Mouse (Mus musculus): ENCODE results near the gene Relb. TPM values are rescaled to one million over a fixed set of nuclear protein-coding genes. Genes with fewer than 3 reads are reported as not detected.

Relb gene
- total and polyA plus RNA-seq, 3 experiments: 44.0 to 59.6 (median 58.1) TPM

GRCm38 (mm10) chr7:19610969-19611368 lies 18.3 kb downstream of the Relb start:
- in situ Hi-C loops (cut with MboI; ENCODE audit: low pct_ligation_motif_present, low pct_unique_long_range_greater_than_20kb, low sequenced_read_pairs) (no loop called here), dilution Hi-C loops (cut with MboI; ENCODE audit: extremely low pct_ligation_motif_present, extremely low pct_unique_long_range_greater_than_20kb, low sequenced_read_pairs) (no loop called here)
- peaks cover 80 to 93% of the 10 kb centered on the region in 2 experiments for H3K36me3 ChIP-seq (replicated peaks in 1 of 2; ENCODE audit: control insufficient read depth in 1 of 2, insufficient read depth in 1 of 2, low read length in 1 of 2)

DNA sequence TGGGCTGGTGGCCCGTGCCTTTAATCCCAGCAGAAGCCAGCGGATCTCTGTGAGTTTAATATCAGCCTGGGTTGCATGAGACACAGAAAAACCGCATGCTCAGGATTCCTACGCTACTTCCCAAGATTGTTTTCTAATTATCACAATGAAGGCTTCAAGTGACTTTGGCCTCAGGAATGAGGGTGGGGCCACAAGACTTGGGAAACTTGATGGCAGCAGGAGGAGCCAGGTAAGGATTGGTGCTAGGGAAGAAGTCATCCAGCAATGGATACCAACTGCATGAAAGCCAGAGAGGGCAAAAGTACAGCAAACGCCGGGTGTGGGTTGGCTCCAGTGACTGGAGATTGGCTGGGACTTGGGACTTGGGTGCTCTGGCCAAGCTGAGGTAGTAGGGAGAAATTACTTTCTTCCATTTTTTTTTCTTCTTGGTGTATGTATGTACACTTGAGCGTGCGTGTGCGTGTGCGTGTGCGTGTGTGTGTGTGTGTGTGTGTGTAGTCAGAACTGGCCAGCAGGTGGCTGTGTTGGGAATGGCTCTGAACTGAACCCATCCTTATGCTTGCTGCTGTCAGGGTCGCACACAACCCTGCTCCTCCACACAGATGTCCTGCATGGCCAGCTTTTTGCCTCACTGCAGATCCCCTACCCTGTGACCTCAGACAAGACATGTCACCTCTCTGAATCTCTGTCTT lies 19.5 kb downstream of the Relb start:
- dilution Hi-C loops (cut with MboI; ENCODE audit: extremely low pct_ligation_motif_present, extremely low pct_unique_long_range_greater_than_20kb, low sequenced_read_pairs): no loop called here
- in situ Hi-C loops (cut with MboI; ENCODE audit: low pct_ligation_motif_present, low pct_unique_long_range_greater_than_20kb, low sequenced_read_pairs): no loop called here
- no peak overlapping the region for H3K27ac ChIP-seq (ENCODE audit: insufficient read depth, low read depth)

More at GRCm38 (mm10) chr7:19610969-19611368, 18.3 kb downstream of the Relb start:
- no peaks in the 10 kb centered on the region for H3K27me3 ChIP-seq (replicated peaks)
- H3K9ac ChIP-seq (ENCODE audit: insufficient read depth, low read depth): no peak overlapping the region
- H3K4me2 ChIP-seq (ENCODE audit: insufficient read depth, low read depth, poor library complexity, severe bottlenecking): no peak overlapping the region
- H3K27ac ChIP-seq (ENCODE audit: insufficient read depth, low read depth): no peak overlapping the region
- peaks cover 15% of the 10 kb centered on the region for H3K9me3 ChIP-seq (replicated peaks; ENCODE audit: low read length)
- no peak overlapping the region for H3K4me3 ChIP-seq (replicated peaks in 1 of 3; ENCODE audit: low read depth in 2 of 3, low read length in 2 of 3, poor library complexity in 1 of 3)
- peaks cover 5 to 29% of the 10 kb centered on the region in 2 experiments for H3K4me1 ChIP-seq (ENCODE audit: control insufficient read depth in 1 of 2, insufficient read depth in 2 of 2)
- DNase-seq (ENCODE audit: extremely low read depth): no peak
- H3K79me2 ChIP-seq (replicated peaks; ENCODE audit: control insufficient read depth, extremely low read depth, insufficient read depth, poor library complexity, severe bottlenecking): no peaks in the 10 kb centered on the region
- TF ChIP-seq MYC (IDR thresholded peaks at IDR 0.05; ENCODE audit: low read depth, low read length) (no peak), CTCF (conservative IDR thresholded peaks at IDR 0.05 in 1 of 2, IDR thresholded peaks at IDR 0.05 in 1 of 2; ENCODE audit: low read depth in 2 of 2, low read length in 2 of 2) (peak in 1 of 2 experiments; percentile 20; a peak in 1 of 4 replicates), ZC3H11A (IDR thresholded peaks at IDR 0.05; ENCODE audit: low read depth, low read length) (no peak), SIN3A (IDR thresholded peaks at IDR 0.05; ENCODE audit: low read length) (no peak), GABPA (IDR thresholded peaks at IDR 0.05; ENCODE audit: insufficient replicate concordance, low read depth, low read length) (no peak), PAX5 (IDR thresholded peaks at IDR 0.05; ENCODE audit: low read length) (no peak), HCFC1 (IDR thresholded peaks at IDR 0.05; ENCODE audit: low read depth, low read length) (no peak)

DNA sequence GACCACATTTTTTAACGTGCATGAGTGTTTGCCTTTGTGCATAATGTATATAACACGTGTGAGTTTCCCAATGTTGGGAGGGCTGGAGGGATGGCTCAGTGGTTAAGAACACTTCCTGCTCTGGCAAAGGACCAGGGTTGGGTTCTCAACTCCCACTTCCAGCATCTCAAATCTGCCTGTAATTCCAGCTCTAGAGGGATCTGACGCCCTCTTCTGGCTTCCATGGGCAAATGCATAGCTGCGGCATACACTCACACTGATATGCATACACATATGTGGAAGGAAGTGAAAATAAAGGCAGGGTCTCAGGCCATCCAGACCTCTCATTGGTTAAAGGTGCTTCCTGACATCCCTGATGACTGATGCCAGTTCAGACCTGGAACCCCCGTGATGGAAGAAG lies 21.9 kb downstream of the Relb start:
- Histone ChIP-seq H3K9ac (ENCODE audit: insufficient read depth, low read depth) (no peak overlapping the region), H3K79me2 (replicated peaks; ENCODE audit: control insufficient read depth, extremely low read depth, insufficient read depth, poor library complexity, severe bottlenecking) (peaks cover 18% of the 10 kb centered on the region), H3K27me3 (replicated peaks) (no peaks in the 10 kb centered on the region), H3K36me3 (replicated peaks in 1 of 2; ENCODE audit: control insufficient read depth in 1 of 2, insufficient read depth in 1 of 2, low read length in 1 of 2) (peaks cover 46 to 70% of the 10 kb centered on the region in 2 experiments), H3K4me3 (replicated peaks in 1 of 3; ENCODE audit: low read depth in 2 of 3, low read length in 2 of 3, poor library complexity in 1 of 3) (no peak overlapping the region), H3K27ac (ENCODE audit: insufficient read depth, low read depth) (no peak overlapping the region), H3K9me3 (replicated peaks; ENCODE audit: low read length) (peaks cover 13% of the 10 kb centered on the region), H3K4me1 (ENCODE audit: control insufficient read depth in 1 of 2, insufficient read depth in 2 of 2) (peaks cover 6 to 11% of the 10 kb centered on the region in 2 experiments; a peak in 2 of 4 replicates), H3K4me2 (ENCODE audit: insufficient read depth, low read depth, poor library complexity, severe bottlenecking) (no peak overlapping the region)
- TF ChIP-seq USF2 (conservative IDR thresholded peaks at IDR 0.05; ENCODE audit: low read depth, low read length) (no peak), PAX5 (IDR thresholded peaks at IDR 0.05; ENCODE audit: low read length) (no peak), ZNF384 (IDR thresholded peaks at IDR 0.05; ENCODE audit: low read depth, low read length) (no peak), IRF4 (IDR thresholded peaks at IDR 0.05; ENCODE audit: low read depth, low read length) (no peak), ZKSCAN1 (IDR thresholded peaks at IDR 0.05; ENCODE audit: borderline replicate concordance, low read depth, low read length) (no peak), HCFC1 (IDR thresholded peaks at IDR 0.05; ENCODE audit: low read depth, low read length) (no peak), CTCF (conservative IDR thresholded peaks at IDR 0.05 in 1 of 2, IDR thresholded peaks at IDR 0.05 in 1 of 2; ENCODE audit: low read depth in 2 of 2, low read length in 2 of 2) (no peak), JUND (conservative IDR thresholded peaks at IDR 0.05; ENCODE audit: low read depth, low read length) (no peak), ETS1 (conservative IDR thresholded peaks at IDR 0.05; ENCODE audit: low read depth, low read length) (no peak), POLR2AphosphoS2 (IDR thresholded peaks at IDR 0.05; ENCODE audit: low read depth, low read length) (no peak), KAT2A (IDR thresholded peaks at IDR 0.05; ENCODE audit: insufficient replicate concordance, low read length) (no peak), MAZ (IDR thresholded peaks at IDR 0.05; ENCODE audit: low read depth, low read length) (no peak), MAX (IDR thresholded peaks at IDR 0.05; ENCODE audit: low read length) (no peak), CHD1 (IDR thresholded peaks at IDR 0.05; ENCODE audit: low read depth, low read length) (no peak), NRF1 (IDR thresholded peaks at IDR 0.05; ENCODE audit: low read depth, low read length) (no peak)
- in situ Hi-C loops (cut with MboI; ENCODE audit: low pct_ligation_motif_present, low pct_unique_long_range_greater_than_20kb, low sequenced_read_pairs) (no loop called here), dilution Hi-C loops (cut with MboI; ENCODE audit: extremely low pct_ligation_motif_present, extremely low pct_unique_long_range_greater_than_20kb, low sequenced_read_pairs) (no loop called here)
- no peak for DNase-seq (ENCODE audit: extremely low read depth)

More for the DNA sequence above, 19.5 kb downstream of the Relb start:
- Histone ChIP-seq H3K4me2 (ENCODE audit: insufficient read depth, low read depth, poor library complexity, severe bottlenecking) (no peak overlapping the region), H3K27me3 (replicated peaks) (no peaks in the 10 kb centered on the region), H3K4me1 (ENCODE audit: control insufficient read depth in 1 of 2, insufficient read depth in 2 of 2) (peaks cover 0 to 17% of the 10 kb centered on the region in 2 experiments; a peak in 2 of 4 replicates), H3K9ac (ENCODE audit: insufficient read depth, low read depth) (no peak overlapping the region), H3K4me3 (replicated peaks in 1 of 3; ENCODE audit: low read depth in 2 of 3, low read length in 2 of 3, poor library complexity in 1 of 3) (no peak overlapping the region), H3K79me2 (replicated peaks; ENCODE audit: control insufficient read depth, extremely low read depth, insufficient read depth, poor library complexity, severe bottlenecking) (no peaks in the 10 kb centered on the region), H3K36me3 (replicated peaks in 1 of 2; ENCODE audit: control insufficient read depth in 1 of 2, insufficient read depth in 1 of 2, low read length in 1 of 2) (peaks cover 69 to 86% of the 10 kb centered on the region in 2 experiments), H3K9me3 (replicated peaks; ENCODE audit: low read length) (peaks cover 15% of the 10 kb centered on the region)
- no peak for DNase-seq (ENCODE audit: extremely low read depth)
- TF ChIP-seq ZNF384 (IDR thresholded peaks at IDR 0.05; ENCODE audit: low read depth, low read length) (no peak), UBTF (IDR thresholded peaks at IDR 0.05; ENCODE audit: low read depth, low read length) (no peak), ZMIZ1 (IDR thresholded peaks at IDR 0.05; ENCODE audit: low read depth, low read length) (no peak), E2F4 (IDR thresholded peaks at IDR 0.05; ENCODE audit: insufficient replicate concordance, low read depth, low read length) (no peak), POLR2AphosphoS2 (IDR thresholded peaks at IDR 0.05; ENCODE audit: low read depth, low read length) (no peak), HCFC1 (IDR thresholded peaks at IDR 0.05; ENCODE audit: low read depth, low read length) (no peak), CTCF (conservative IDR thresholded peaks at IDR 0.05 in 1 of 2, IDR thresholded peaks at IDR 0.05 in 1 of 2; ENCODE audit: low read depth in 2 of 2, low read length in 2 of 2) (no peak), MAFK (IDR thresholded peaks at IDR 0.05; ENCODE audit: insufficient replicate concordance, low read length) (no peak), MYC (IDR thresholded peaks at IDR 0.05; ENCODE audit: low read depth, low read length) (no peak), USF1 (IDR thresholded peaks at IDR 0.05; ENCODE audit: low read depth, low read length) (no peak), TBP (conservative IDR thresholded peaks at IDR 0.05; ENCODE audit: low read depth, low read length) (no peak), SIN3A (IDR thresholded peaks at IDR 0.05; ENCODE audit: low read length) (no peak)
